Mouse (Mus musculus): ENCODE data around the gene Csf3.

DNA sequence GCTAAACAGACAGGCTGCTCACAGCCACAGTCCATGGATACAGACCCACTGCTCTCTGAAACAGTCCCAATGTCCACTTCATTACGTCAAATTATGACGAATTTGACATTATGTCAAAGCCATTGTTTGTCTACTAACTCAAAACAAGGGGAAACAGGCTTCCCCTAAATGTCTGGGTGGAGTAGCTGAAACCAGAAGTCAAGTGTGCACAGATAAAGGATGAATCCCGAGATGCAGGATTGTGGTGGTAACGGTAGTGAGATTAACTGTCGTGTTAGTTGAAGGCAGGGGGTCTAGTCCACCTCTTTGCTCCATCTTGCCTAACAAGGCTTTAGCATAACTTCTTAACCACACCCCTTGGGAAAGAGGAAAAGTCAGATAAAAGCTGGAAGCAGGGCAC lies 28.6 kb upstream of the Csf3 start:
- TF ChIP-seq EP300 (IDR thresholded peaks at IDR 0.05; ENCODE audit: low read depth) = no peak
- TF ChIP-seq CTCF (IDR thresholded peaks at IDR 0.05; ENCODE audit: low read depth) = no peak
